Mouse (Mus musculus) cerebral cortex, adult 2 months (tissue): Measurements from ENCODE around the gene Mthfd2l.

Experiments
- WGBS: fragments of 180-500 bp; shearing (Covaris S2); methylation state at CpG from one replicate; pipeline ENCODE4 v1.1.7; 2018; 5-methylcytosine and 5-hydroxymethylcytosine counted together

Gene Mthfd2l

DNA sequence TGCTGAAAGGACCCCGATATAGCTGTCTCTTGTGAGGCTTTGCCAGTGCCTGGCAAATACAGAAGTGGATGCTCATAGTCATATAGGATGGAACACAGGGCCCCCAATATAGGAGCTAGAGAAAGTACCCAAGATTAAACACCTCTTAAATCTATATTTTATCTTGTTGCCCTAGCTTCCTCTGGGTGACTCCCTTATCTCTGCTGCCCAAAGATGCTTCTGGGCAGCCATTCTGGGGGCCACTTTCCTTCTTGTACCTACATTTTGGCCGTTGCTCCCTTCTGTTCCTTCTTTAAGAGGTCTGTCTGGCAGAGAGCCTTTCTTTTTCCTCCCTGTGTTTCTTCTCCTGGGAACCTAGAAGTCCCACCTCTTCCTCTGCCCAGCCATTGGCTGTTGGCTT lies 14.5 kb downstream of the Mthfd2l start:
- WGBS, result 92% methylated on average over 2 of the region's 2 CpGs

DNA sequence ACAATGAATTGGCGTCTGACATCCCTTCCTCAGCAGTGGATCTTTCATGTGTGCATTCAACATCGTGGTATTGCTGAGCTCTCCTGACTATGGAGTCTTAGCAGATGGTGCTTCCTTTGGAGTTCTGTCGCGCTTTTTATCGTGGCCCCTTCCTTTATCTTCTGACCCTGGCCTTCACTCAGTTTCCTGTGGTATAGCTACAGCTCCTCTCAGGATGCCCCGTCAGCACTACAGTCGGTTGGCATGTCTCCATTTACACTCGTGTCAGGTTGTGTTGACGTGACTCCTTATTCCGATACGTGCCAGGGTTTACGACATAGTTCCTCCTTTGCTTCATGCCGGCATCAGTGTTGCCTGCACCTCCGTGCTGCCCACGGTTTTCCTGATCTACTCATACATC lies 18.6 kb downstream of the Mthfd2l start:
- 81% methylated on average over 15 of the region's 15 CpGs for WGBS

DNA sequence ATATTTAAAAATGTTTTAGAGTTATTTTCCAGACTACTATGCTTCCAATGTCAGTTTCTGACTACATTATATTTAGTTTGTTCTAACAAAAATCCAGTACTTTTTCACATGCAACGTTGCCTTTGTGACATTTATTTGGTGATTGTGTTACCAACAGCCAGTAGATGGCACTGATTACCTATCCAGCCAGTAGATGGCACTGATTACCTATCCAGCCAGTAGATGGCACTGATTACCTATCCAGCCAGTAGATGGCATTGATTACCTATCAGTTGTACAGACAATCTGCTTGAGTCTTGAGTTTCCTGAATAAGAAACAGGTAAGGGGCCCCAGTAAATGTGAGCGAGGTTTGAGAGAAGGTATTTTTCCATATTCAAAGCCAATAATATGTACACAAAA lies 20.6 kb downstream of the Mthfd2l start:
- WGBS, result 19% methylated on average over 2 of the region's 2 CpGs

DNA sequence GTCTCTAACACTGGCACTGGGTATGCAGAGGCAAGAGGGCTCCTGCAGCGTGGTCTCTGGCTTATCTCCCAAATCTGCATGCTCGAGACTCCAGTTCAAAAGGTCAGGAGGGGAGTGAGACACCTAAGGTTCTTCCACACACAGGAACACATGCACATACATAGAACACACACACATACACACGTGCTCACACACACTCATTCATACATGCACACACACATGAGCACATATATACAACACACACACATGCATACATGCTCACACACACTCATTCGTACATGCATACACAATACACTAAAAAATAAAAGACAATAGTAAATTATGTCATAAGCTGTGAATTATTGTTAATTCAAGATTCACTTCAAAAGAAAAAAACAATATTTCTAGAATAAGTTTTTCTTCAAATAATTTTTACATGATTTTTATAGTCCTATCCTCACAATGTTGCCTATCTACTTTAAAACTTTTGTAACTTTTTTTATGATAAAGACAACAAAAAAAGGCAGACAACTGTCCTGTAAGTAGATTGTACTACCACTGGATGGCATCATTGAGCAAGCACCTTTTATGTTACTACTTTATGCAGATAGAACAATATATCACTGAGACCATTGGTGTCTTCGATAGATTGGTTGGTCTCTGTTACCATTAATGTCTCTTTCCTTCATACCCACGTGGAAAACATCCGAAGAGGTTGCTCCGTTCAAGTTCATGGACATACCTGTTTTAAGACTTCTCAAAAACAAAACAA lies 22.0 kb downstream of the Mthfd2l start:
- 82% methylated on average over 8 of the region's 8 CpGs for WGBS

DNA sequence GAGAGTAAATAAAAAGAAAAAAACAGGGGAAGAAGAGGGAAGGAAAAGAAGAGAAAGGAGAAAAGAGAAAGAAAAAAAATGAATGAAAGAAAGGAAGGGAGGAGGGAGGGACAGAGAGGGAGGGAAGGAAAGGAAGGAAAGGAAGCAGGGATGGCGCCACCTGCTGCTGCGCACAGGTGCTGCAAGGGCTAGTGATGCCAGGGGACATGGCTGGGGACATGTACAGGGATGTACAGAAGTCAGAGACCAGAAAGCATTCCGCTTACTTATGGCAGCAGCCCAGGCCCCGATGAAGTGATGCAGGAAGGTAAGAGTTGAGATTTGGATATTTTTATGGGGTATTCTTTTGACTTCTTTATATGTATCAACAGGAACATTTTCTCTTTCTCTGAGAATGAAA lies 33.4 kb downstream of the Mthfd2l start:
- 68% methylated on average over 4 of the region's 4 CpGs for WGBS

DNA sequence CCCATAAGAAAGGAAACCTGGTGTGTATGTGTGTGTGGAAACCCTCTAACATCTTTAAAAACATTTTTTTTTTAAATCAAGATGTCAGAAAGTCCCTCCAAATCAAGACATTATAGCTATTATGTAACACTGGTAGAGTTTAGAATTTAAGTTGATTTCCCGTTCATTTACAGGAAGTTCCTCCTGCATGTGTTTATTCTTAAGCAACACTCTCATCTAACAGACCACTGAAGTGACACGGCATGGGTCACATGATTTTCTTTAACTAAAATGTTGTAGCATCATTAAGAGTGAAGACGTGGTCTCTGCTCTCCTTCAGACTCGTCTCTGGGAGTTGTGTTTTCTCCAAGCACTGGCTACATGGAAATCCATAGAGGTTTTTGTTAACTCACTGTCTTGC lies 33.8 kb downstream of the Mthfd2l start:
- WGBS, result 86% methylated on average over 4 of the region's 4 CpGs

DNA sequence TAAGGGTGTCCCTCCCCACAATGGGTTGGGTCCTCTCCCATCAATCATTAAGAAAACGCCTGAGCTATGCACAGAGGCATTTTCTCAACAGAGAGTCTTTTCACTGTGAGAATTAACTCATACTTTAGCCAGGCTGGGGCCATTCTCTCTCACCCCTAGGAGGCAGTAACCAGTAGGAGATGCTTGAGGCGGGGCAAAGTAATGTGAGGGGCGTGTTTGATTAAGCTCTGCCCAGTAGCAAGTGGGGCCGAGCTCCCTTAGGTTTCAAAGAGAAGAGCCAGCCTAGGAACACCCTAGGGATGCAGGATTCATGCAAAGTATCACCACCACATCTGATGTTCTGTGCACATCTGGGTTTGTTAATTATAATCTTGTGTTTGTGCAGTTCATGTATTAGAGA lies 34.5 kb downstream of the Mthfd2l start:
- WGBS, result 73% methylated on average over 4 of the region's 4 CpGs

DNA sequence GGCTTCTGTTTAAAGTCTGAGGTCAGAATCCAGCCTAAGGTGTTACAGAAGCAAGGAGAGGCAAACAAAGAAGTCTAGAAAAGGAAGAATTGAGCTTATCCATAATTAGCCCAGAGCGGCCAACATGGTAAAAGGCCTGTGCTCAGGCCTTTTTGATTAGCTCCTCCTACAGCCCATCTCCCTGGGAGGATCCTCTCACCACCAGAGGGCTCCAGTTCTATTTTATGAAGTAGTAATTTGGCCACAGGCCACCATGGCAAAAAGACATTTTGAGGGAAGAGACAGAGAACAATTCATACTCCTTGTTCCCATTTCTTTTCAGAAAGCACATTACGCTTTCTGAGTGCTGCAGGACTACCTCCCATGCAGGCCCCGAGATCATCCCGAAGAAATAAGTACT lies 46.3 kb downstream of the Mthfd2l start:
- WGBS, result 56% methylated on average over 4 of the region's 4 CpGs

DNA sequence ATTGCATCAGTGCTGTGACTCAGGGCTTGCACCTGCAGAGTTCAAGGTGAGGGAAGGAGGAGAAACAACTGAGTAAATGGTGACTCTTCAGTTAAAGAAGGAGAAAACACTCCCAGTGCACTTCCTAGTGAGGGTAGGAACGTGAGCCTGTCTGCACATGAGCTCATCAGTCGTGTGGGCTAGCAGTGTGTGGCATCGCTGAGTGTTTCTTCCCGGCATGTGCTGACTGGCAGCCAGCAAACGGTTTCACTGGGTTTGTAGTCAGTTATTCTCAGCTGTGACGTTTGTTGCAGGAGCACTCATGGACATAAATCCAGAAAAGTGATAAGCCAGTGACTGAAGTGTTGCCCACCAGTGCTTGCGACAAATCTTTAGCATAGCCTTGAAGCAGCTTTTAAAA lies 49.4 kb downstream of the Mthfd2l start:
- 60% methylated on average over 7 of the region's 7 CpGs for WGBS

DNA sequence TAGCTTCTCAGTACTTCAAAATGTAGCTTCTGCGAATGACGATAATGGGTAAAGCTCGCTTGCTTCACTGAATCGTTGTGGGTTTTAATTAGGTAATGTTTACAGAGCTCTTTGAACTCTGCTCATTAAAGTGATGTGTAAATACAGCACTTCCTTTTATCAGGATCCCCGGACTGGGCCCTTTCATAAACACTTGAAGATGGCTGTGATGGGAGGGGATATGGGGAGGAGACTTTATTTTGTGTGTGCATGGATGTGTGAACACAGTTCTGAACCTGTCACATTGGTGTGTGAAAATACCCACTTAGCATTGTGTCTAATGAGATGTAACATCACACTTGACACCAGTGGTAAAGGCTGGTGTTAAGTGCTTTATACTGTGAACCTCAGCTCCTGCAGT lies 56.7 kb downstream of the Mthfd2l start:
- WGBS, result 46% methylated on average over 5 of the region's 5 CpGs

DNA sequence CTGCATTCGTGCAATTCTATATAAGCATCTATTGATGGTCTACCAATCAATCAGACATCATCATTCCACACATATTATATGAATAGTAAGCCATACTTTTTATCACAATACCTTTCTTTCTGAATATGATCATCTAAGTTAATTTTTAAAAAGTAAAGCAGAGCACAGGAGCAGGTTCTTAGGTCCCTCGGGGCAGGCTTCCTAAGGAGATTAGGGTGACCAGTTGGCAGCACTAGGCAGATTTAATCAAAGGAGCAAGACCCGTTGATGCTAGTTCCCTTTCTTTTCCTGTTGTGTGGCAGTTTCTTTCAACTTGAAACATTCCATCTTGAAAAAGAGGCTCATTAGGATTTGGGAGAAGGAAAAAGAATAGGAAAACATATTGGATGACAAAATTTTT lies 57.2 kb downstream of the Mthfd2l start:
- WGBS, result 56% methylated on average over 3 of the region's 3 CpGs

DNA sequence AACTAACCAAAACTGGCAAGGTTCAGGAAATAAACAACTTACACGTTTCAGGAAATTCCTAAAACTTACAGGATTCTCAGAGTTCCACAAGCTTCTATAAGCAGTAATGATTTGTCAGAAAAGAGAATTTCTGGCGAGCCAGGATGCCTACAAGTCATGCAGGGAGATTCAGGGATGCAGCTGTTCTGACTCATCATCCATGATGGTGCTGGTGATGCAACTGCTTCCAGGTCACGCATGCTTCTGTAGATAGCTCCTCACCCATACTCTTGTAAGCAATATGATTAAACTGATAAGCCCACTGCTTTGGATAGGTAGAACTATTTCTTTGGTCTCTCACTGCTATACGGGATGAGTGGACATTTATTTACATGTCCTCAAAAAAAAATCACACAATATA lies 57.7 kb downstream of the Mthfd2l start:
- WGBS, result 88% methylated on average over 4 of the region's 4 CpGs

DNA sequence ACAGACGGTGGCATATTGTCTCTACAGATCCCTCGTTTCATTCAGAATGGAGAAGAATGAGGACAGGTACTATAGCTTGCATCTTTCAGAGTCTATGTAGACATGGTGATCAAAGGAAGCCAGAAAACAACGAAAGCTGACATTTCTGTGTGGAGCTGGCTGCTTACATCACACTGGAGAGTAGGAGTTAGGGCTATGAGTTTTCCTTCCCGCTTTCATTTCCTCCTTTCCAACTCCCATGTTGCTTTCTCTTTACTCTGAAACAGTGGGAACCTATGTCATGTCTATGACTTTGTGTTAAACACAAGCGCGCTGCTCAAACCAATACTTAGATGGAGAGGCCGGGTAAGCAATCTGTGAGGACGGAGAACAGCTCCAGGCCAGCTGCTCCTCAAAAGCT lies 69.0 kb downstream of the Mthfd2l start:
- 86% methylated on average over 8 of the region's 8 CpGs for WGBS

DNA sequence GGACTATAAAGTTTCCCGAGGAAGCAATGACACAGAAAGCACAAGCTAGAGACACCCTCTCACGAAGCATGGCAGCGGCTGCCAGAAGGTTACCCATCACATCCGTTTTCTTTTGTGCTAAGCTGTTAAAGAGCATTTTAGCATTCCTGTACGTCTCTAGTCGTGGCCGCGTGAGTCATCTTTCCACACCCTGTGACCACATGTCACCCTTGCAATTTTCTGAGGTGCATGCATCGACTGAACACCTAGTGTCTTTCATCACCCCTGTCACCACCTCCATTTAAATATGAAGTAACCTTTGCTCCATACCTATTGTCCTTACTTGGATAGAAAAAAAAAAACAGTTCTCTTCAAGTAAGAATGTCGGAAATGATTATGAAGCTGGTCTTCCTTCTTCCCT lies 84.3 kb downstream of the Mthfd2l start:
- 86% methylated on average over 10 of the region's 10 CpGs for WGBS

DNA sequence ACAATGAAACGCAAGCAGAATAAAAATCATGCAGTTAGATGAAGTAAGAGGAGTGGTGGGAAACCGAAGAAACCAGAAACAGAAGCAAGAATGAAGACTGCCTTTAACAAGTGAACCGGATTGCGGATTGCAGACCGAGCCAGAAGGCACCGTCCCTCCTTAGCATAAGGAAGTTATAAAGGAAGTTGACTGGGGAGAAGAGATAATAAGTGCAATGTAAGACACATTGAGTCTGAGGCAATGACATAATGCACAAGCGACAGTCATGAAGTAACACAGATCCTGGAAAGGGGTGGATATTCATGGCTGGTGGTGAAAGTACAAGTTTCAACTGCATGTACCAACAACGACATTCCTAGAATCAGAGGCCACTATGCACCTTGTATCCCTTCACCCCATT lies 92.2 kb downstream of the Mthfd2l start:
- WGBS, result 88% methylated on average over 8 of the region's 8 CpGs

DNA sequence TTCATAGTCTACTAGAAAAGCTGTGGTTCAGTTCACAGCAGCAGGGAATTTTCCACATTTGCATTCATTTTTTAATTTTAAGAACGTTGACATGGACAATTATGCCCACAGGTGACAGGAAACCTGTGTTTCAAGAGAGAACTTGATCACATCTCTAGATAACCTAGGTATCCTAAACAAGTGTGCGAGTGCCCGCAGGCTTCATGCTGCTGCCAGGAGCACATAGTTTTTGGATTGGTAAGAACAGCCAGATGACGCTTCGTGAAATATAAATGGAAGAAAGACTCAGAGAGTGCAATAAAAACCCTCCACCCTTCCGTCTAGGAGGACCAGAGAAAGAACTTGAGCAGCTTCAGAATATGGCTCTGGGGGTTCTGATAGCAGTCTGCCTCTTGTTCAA lies 96.2 kb downstream of the Mthfd2l start, which contains the start of gene Epgn:
TSS of gene Epgn (plus strand) at position 301 of the 400 bp plus-strand sequence.
- WGBS, result 69% methylated on average over 6 of the region's 6 CpGs

DNA sequence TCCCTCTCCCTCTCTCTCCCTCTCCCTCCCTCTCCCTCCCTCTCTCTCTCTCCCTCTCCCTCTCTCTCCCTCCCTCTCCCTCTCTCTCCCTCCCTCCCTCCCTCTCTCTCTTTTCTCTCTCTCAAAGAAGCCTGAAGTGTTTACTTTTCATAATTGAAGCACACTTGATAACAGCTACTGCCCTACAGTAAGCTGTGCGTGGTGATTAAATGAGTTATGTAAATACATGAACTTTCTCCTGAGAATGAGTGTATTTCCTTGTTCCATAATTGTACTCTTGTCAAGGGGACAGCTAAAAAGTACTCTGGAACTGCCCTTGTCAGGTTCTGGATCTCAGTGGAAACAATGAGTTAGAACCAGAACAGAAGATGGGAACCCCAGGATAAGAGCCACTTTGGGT lies 96.9 kb downstream of the Mthfd2l start:
- WGBS, result 86% methylated on average over 1 of the region's 1 CpGs

DNA sequence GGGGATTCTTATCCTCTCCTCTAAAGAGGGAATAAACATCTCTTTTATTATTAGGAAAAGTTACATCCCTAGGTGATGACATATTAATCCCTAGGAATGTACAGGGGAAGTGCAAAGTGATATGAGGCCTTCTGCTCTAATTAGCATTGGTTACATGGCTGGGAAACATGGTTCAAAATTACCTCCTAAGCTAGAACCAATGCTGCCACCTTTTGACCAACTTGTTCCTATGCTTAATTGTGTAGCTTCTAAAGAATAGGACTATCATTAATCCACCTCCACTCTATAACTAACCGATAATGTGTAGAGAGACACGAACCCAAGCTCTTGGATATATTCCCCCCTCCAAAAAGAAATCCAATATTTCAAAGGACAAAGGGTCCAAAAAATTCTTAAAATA lies 99.7 kb downstream of the Mthfd2l start:
- WGBS, result 96% methylated on average over 2 of the region's 2 CpGs

DNA sequence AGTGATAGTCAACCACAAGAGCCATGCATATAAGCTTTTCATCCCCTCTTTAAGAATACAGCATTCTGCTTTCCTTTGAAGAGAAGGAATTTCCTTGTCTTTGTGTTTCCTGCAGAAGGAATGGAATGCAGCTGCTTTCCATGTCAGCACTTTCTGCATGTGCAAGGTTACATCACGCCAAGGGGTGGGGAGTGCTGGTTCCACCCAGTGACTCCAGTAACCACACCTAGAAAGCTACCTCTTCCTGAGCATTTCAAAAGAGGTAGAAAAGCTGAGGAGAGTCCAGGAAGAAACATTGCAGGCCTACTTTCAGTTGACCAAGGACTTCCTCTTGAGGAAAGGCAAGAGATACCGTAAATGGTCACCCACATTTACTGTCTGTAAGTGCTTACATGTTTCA lies 104.4 kb downstream of the Mthfd2l start:
- 83% methylated on average over 2 of the region's 2 CpGs for WGBS

DNA sequence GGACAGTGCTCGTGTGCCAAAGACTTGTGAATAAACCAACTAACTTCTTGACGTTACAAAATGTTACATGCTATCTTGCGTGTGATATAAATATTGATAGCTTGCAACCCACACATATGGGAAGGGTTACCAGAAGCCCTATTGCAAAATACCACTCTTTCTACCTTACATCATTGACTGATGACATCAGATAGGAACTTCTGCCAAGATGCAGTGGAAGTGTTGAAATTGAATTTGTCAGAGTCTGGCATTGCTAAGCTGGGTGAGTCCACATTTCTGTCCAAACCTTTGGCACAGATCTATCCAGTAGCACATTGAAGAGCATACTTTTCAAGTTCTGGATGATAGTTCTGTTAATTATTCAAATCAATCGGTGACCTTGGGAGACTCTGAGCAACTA lies 105.7 kb downstream of the Mthfd2l start:
- 80% methylated on average over 4 of the region's 4 CpGs for WGBS

DNA sequence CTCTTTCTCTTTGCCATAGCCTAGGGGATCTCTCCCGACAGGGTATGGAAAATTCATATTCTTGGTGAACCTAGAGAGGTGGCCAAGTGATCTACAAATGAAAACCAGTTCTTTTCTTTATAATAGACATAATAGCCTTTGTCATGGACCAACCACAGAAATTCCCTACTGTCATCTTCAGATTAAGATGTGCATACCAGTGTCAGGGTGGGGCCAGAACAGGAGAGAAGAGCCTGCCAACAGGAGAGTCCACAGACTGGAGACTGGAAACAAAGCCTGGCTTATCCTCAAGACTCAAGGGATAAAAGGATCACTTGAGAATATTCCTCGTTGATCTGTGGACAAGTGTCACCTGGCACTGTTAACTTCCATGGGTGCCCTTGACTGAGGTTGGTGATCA lies 106.8 kb downstream of the Mthfd2l start:
- WGBS, result 83% methylated on average over 2 of the region's 2 CpGs

DNA sequence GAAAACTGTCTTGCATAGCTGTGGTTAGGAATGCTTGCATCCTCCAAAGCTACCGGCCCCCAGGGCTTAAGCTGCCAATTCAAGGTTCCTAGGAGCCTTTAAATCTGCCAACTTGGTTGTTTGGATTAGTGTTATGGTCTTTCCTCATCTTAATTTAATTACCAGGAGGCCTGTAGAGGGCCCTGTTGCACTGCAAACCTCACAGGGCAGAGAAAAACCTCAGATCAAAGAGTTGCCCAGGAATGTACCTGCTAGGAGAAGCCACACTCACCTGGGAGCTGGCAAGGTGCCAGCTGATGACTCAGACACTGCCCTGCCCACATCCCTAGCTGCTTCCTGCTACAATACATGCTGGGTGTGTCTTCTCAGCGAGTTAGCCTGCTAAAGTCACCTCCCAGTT lies 107.6 kb downstream of the Mthfd2l start:
- WGBS, result 19% methylated on average over 2 of the region's 2 CpGs

DNA sequence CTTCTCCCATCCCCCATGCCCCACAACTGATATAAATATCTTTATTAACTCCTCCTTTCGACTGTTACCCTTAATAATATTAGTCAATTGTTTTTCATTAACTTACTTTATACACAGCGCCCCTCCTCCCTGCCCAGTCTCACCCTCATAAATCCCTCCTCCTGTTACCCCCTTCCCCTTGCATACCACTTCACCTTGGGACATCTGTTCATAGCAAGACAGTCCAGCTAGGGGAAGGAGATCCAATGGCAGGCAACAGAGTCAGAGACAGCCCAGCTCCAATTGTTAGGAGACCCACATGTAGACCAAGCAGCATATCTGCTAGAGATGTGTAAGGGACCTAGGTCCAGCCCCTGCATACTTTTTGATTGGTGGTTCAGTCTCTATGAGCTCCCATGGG lies 108.0 kb downstream of the Mthfd2l start:
- WGBS, result 89% methylated on average over 2 of the region's 2 CpGs

DNA sequence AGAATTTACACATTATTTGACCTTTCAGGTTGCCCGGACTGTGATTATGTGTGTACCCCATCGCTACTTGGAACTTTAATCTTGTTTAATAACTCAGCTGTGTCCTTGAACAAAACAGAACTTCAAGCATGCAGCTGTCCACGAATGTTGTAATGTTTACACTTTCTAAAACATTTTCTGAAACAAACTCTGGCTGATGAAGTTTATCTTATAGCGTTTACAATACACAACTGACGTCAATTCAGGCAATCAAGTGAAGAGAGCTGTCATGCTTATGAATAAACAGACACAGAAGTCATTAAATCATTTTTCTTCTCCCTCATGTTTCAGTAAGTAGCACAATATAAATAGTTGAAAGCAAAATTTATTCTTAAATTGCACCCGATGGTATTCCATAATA lies 117.1 kb downstream of the Mthfd2l start:
- 81% methylated on average over 6 of the region's 6 CpGs for WGBS
